Mouse (Mus musculus): ENCODE measurements around the gene Bag5. TPM values are rescaled to one million over a fixed set of nuclear protein-coding genes. Genes with fewer than 3 reads are reported as not detected.

Bag5 gene
- total and polyA plus RNA-seq, 3 experiments = 24.0 to 38.0 TPM; not detected in 1

GRCm38 (mm10) chr12:111726122-111726463 lies 13.0 kb upstream of the Bag5 start:
- no peaks in the 10 kb centered on the region for H3K4me1 ChIP-seq (ENCODE audit: control insufficient read depth in 1 of 2, insufficient read depth in 2 of 2, low read length in 2 of 2)
- DNase-seq (ENCODE audit: low read depth, low spot score) = no peak
- H3K27ac ChIP-seq (ENCODE audit: control insufficient read depth, low read depth, low read length) = no peak overlapping the region
- no peaks in the 10 kb centered on the region for H3K79me2 ChIP-seq (ENCODE audit: control insufficient read depth, insufficient read depth, low read length, poor library complexity)
- no peak for TF ChIP-seq GABPA (IDR thresholded peaks at IDR 0.05; ENCODE audit: low read depth, low read length)
- no peak for TF ChIP-seq CHD1 (IDR thresholded peaks at IDR 0.05; ENCODE audit: low read depth, low read length)
- TF ChIP-seq USF1 (IDR thresholded peaks at IDR 0.05; ENCODE audit: low read depth, low read length) = no peak
- TF ChIP-seq KAT2A (conservative IDR thresholded peaks at IDR 0.05; ENCODE audit: low read depth, low read length) = no peak
- H3K9ac ChIP-seq (ENCODE audit: control insufficient read depth, low read depth, low read length, poor library complexity, severe bottlenecking) = no peak overlapping the region
- peaks cover 0 to 1% of the 10 kb centered on the region in 2 experiments; a peak in 1 of 4 replicates for H3K36me3 ChIP-seq (ENCODE audit: control insufficient read depth in 1 of 2, insufficient read depth in 2 of 2, low read length in 2 of 2)
- H3K27me3 ChIP-seq (ENCODE audit: control insufficient read depth in 1 of 2, insufficient read depth in 2 of 2, low read length in 2 of 2) = no peaks in the 10 kb centered on the region
- no peaks in the 10 kb centered on the region for H3K9me3 ChIP-seq (replicated peaks; ENCODE audit: insufficient read depth, low read length)
- no peak overlapping the region for H3K4me3 ChIP-seq (ENCODE audit: control insufficient read depth in 1 of 2, insufficient read depth in 1 of 2, low read depth in 2 of 2, low read length in 2 of 2)

DNA sequence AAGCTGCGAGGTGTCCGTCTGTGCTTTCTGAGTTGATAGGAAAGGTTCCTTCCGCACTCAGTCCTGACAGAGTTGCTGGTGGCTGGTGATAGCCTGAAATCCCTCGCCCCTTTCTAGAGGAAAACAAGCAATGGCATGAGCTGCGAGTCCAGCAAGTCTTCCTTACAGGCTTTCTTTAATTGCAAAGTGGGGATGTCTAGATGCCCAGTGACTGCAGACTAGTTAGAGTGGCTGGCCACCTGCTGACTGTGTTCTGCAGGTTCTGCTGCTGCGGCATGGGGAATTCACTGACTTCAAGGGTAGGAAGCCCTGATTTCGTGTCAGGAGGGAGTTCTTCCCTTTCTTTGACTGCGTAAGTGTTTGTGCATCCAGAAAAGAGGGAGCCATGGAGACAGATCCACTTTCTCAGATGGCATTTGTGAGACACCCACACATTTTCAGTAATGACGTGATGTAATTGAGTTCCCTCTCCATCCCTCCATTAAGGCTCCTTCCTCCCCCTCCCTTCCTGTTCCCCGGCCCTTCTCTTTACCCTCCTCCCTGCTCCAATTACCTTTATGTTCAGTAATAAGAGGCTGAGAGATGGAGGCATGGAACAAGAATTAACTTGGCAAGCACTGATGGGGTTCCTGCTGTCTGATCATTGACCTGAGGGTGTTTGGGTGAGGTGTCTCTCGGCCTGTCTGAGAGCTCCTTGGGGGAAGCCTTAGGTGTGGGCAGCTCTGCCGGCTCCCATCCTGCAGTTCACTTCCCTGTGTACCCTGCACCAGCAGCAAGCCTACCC lies 12.5 kb upstream of the Bag5 start:
- Histone ChIP-seq H3K27me3 (ENCODE audit: control insufficient read depth in 1 of 2, insufficient read depth in 2 of 2, low read length in 2 of 2) (no peaks in the 10 kb centered on the region), H3K9me3 (replicated peaks; ENCODE audit: insufficient read depth, low read length) (no peaks in the 10 kb centered on the region), H3K9ac (ENCODE audit: control insufficient read depth, low read depth, low read length, poor library complexity, severe bottlenecking) (no peak overlapping the region), H3K36me3 (ENCODE audit: control insufficient read depth in 1 of 2, insufficient read depth in 2 of 2, low read length in 2 of 2) (peaks cover 0 to 1% of the 10 kb centered on the region in 2 experiments; a peak in 1 of 4 replicates), H3K4me3 (ENCODE audit: control insufficient read depth in 1 of 2, insufficient read depth in 1 of 2, low read depth in 2 of 2, low read length in 2 of 2) (no peak overlapping the region), H3K27ac (ENCODE audit: control insufficient read depth, low read depth, low read length) (no peak overlapping the region), H3K79me2 (ENCODE audit: control insufficient read depth, insufficient read depth, low read length, poor library complexity) (no peaks in the 10 kb centered on the region), H3K4me1 (ENCODE audit: control insufficient read depth in 1 of 2, insufficient read depth in 2 of 2, low read length in 2 of 2) (no peaks in the 10 kb centered on the region)
- TF ChIP-seq MAZ (IDR thresholded peaks at IDR 0.05; ENCODE audit: low read depth, low read length) (no peak), NRF1 (IDR thresholded peaks at IDR 0.05; ENCODE audit: insufficient read depth, low read depth, low read length, poor library complexity, severe bottlenecking) (no peak), MYC (IDR thresholded peaks at IDR 0.05; ENCODE audit: low read depth, low read length) (no peak), RAD21 (IDR thresholded peaks at IDR 0.05; ENCODE audit: low read depth, low read length) (no peak), BHLHE40 (IDR thresholded peaks at IDR 0.05; ENCODE audit: borderline replicate concordance, low read depth, low read length) (no peak), NELFE (IDR thresholded peaks at IDR 0.05; ENCODE audit: low read depth, low read length) (no peak), USF1 (IDR thresholded peaks at IDR 0.05; ENCODE audit: low read depth, low read length) (no peak), CHD1 (IDR thresholded peaks at IDR 0.05; ENCODE audit: low read depth, low read length) (no peak), MEF2A (IDR thresholded peaks at IDR 0.05; ENCODE audit: extremely low read depth, insufficient replicate concordance, low read depth, low read length, poor library complexity, severe bottlenecking) (no peak), GATA1 (IDR thresholded peaks at IDR 0.05; ENCODE audit: low read depth, low read length) (no peak), ZKSCAN1 (IDR thresholded peaks at IDR 0.05; ENCODE audit: low read depth, low read length) (no peak), POLR2A (IDR thresholded peaks at IDR 0.05; ENCODE audit: control insufficient read depth in 1 of 2, insufficient read depth in 1 of 2, low read depth in 1 of 2, low read length in 2 of 2, poor library complexity in 1 of 2) (no peak), MAX (IDR thresholded peaks at IDR 0.05; ENCODE audit: low read length) (no peak), SMC3 (IDR thresholded peaks at IDR 0.05; ENCODE audit: low read depth, low read length) (no peak), MYB (IDR thresholded peaks at IDR 0.05; ENCODE audit: low read depth, low read length) (no peak), SIN3A (IDR thresholded peaks at IDR 0.05; ENCODE audit: low read length) (no peak)
- no peak for DNase-seq (ENCODE audit: low read depth, low spot score)
